Mouse (Mus musculus) liver, embryonic 16.5 days (tissue): ENCODE measurements around the gene Fam217b. TPM values are rescaled to one million over a fixed set of nuclear protein-coding genes. Genes with fewer than 3 reads are reported as not detected.
A peak's percentile ranks its signal among the peaks of the same experiment; 100 is the strongest.

ENCODE experiments used
- ATAC-seq: fragments of 200-750 bp; cut with Nextera tagmentation; 2 replicates; pipeline ENCODE4 v1.8.0; 2017; ENCODE audit warnings: low read depth, mild to moderate bottlenecking, moderate number of reproducible peaks, moderate library complexity
- H3K27ac ChIP-seq: fragments of 300-500 bp; sonication (generic); 2 replicates; pipeline ENCODE4 v1.5.1; 2014; ENCODE audit warnings: mild to moderate bottlenecking, low read length
- H3K27me3 ChIP-seq: fragments of 300-500 bp; sonication (generic); 2 replicates; pipeline ENCODE4 v1.6.1; 2014; ENCODE audit warnings: low read depth, low read length, mixed read lengths; ENCODE audit not compliant: control insufficient read depth, insufficient read depth
- H3K36me3 ChIP-seq: fragments of 300-500 bp; sonication (generic); 2 replicates; pipeline ENCODE4 v1.6.1; 2014; ENCODE audit warnings: mild to moderate bottlenecking; ENCODE audit not compliant: control insufficient read depth, insufficient read depth
- H3K4me1 ChIP-seq: fragments of 300-500 bp; sonication (generic); 2 replicates; pipeline ENCODE4 v1.6.1; 2014; ENCODE audit warnings: low read depth, low read length, mixed read lengths; ENCODE audit not compliant: control insufficient read depth
- H3K4me2 ChIP-seq: fragments of 300-500 bp; sonication (generic); 2 replicates; pipeline ENCODE4 v1.6.1; 2014; ENCODE audit warnings: low read depth, low read length, mixed read lengths
- H3K4me3 ChIP-seq: fragments of 300-500 bp; sonication (generic); 2 replicates; pipeline ENCODE4 v1.5.1; 2014; ENCODE audit warnings: low read depth, mild to moderate bottlenecking, low read length
- H3K9ac ChIP-seq: fragments of 300-500 bp; sonication (generic); 2 replicates; pipeline ENCODE4 v1.6.1; 2014; ENCODE audit warnings: low read depth, low read length
- H3K9me3 ChIP-seq: fragments of 300-500 bp; sonication (generic); replicated peaks from 2 replicates; pipeline ENCODE4 v1.6.1; 2016; ENCODE audit warnings: low read length; ENCODE audit not compliant: control insufficient read depth
- WGBS: fragments of 180-500 bp; shearing (Covaris S2); extraction: QIAGEN DNeasy Blood & Tissue Kit; methylation state at CpG from one replicate; pipeline ENCODE4 v1.1.7; 2014; ENCODE audit not compliant: insufficient replicate concordance; 5-methylcytosine and 5-hydroxymethylcytosine counted together
- polyA plus RNA-seq: library from polyadenylated mRNA; unstranded; fragments of >200 nt; fragmentation: Nextera tagmentation; extraction: Ambion mirVana; gene quantifications from 2 replicates; pipeline ENCODE4 v1.2.1, GENCODE M21; 2015

The Fam217b gene
- polyA plus RNA-seq, 1 experiment from 2014 or later, result 0.89 TPM

GRCm38 (mm10) chr2:178416427-178416826, 2.1 kb downstream of the Fam217b start:
- 20% methylated on average over 13 of the region's 13 CpGs for WGBS
- Histone ChIP-seq H3K27ac (no peak overlapping the region), H3K4me2 (peak overlapping the region; percentile 24)

GRCm38 (mm10) chr2:178416970-178417369, 2.6 kb downstream of the Fam217b start:
- H3K27ac ChIP-seq, result no peak overlapping the region
- no peak overlapping the region for H3K9ac ChIP-seq
- H3K27me3 ChIP-seq, result peaks cover 27% of the 10 kb centered on the region
- WGBS, result 25% methylated on average over 4 of the region's 4 CpGs
- no peaks in the 10 kb centered on the region; the same call in 1 of the 2 replicates for H3K4me1 ChIP-seq
- no peaks in the 10 kb centered on the region for H3K36me3 ChIP-seq
- peak; percentile 37; the same call in 1 of the 2 replicates for ATAC-seq
- no peak overlapping the region for H3K4me2 ChIP-seq
- no peak overlapping the region for H3K4me3 ChIP-seq
- H3K9me3 ChIP-seq, result no peaks in the 10 kb centered on the region

More at GRCm38 (mm10) chr2:178416427-178416826, 2.1 kb downstream of the Fam217b start:
- Histone ChIP-seq H3K27me3 (peaks cover 27% of the 10 kb centered on the region), H3K9ac (no peak overlapping the region), H3K4me3 (no peak overlapping the region), H3K36me3 (no peaks in the 10 kb centered on the region), H3K4me1 (no peaks in the 10 kb centered on the region; the same call in 1 of the 2 replicates), H3K9me3 (no peaks in the 10 kb centered on the region)
- ATAC-seq, result peak; percentile 35; the same call in 1 of the 2 replicates

GRCm38 (mm10) chr2:178420576-178420975, 6.3 kb downstream of the Fam217b start:
- WGBS, result 54% methylated on average over 9 of the region's 9 CpGs
- no peaks in the 10 kb centered on the region for H3K27me3 ChIP-seq
- no peaks in the 10 kb centered on the region for H3K36me3 ChIP-seq
- no peaks in the 10 kb centered on the region for H3K9me3 ChIP-seq
- no peak overlapping the region for H3K27ac ChIP-seq
- no peak overlapping the region for H3K4me3 ChIP-seq
- no peak overlapping the region for H3K4me2 ChIP-seq
- H3K9ac ChIP-seq, result no peak overlapping the region
- ATAC-seq, result no peak
- H3K4me1 ChIP-seq, result no peaks in the 10 kb centered on the region; the same call in 1 of the 2 replicates

GRCm38 (mm10) chr2:178421603-178422002, 7.3 kb downstream of the Fam217b start:
- Histone ChIP-seq H3K4me1 (no peaks in the 10 kb centered on the region), H3K27me3 (no peaks in the 10 kb centered on the region), H3K9me3 (no peaks in the 10 kb centered on the region), H3K4me2 (no peak overlapping the region), H3K36me3 (no peaks in the 10 kb centered on the region), H3K9ac (no peak overlapping the region), H3K27ac (no peak overlapping the region), H3K4me3 (no peak overlapping the region)
- 53% methylated on average over 6 of the region's 6 CpGs for WGBS
- no peak for ATAC-seq

- no peak overlapping the region for H3K9ac ChIP-seq
- no peaks in the 10 kb centered on the region for H3K27me3 ChIP-seq
- no peak overlapping the region for H3K4me3 ChIP-seq
- no peaks in the 10 kb centered on the region for H3K36me3 ChIP-seq
- no peaks in the 10 kb centered on the region for H3K4me1 ChIP-seq
- no peak overlapping the region for H3K4me2 ChIP-seq
- H3K27ac ChIP-seq, result no peak overlapping the region
- H3K9me3 ChIP-seq, result no peaks in the 10 kb centered on the region
- ATAC-seq, result no peak
- WGBS, result 38% methylated on average over 2 of the region's 3 CpGs
These were observed 7.9 kb downstream of the Fam217b start for GRCm38 (mm10) chr2:178422186-178422585.

- Histone ChIP-seq H3K4me1 (no peaks in the 10 kb centered on the region), H3K36me3 (no peaks in the 10 kb centered on the region), H3K4me2 (no peak overlapping the region), H3K27me3 (no peaks in the 10 kb centered on the region), H3K4me3 (no peak overlapping the region), H3K27ac (no peak overlapping the region), H3K9ac (no peak overlapping the region), H3K9me3 (no peaks in the 10 kb centered on the region)
- 53% methylated on average over 5 of the region's 5 CpGs for WGBS
- no peak for ATAC-seq
These were observed 8.9 kb downstream of the Fam217b start for GRCm38 (mm10) chr2:178423223-178423622.

- Histone ChIP-seq H3K4me1 (no peaks in the 10 kb centered on the region), H3K27me3 (no peaks in the 10 kb centered on the region), H3K4me3 (no peak overlapping the region), H3K4me2 (no peak overlapping the region), H3K9me3 (no peaks in the 10 kb centered on the region), H3K27ac (no peak overlapping the region), H3K36me3 (no peaks in the 10 kb centered on the region), H3K9ac (no peak overlapping the region)
- no peak for ATAC-seq
- WGBS, result 25% methylated on average over 4 of the region's 4 CpGs
These were observed 11.9 kb downstream of the Fam217b start for GRCm38 (mm10) chr2:178426229-178426628.

GRCm38 (mm10) chr2:178427181-178427580, 12.9 kb downstream of the Fam217b start:
- ATAC-seq, result no peak
- Histone ChIP-seq H3K4me2 (no peak overlapping the region), H3K9me3 (no peaks in the 10 kb centered on the region), H3K27ac (no peak overlapping the region), H3K36me3 (no peaks in the 10 kb centered on the region), H3K4me3 (no peak overlapping the region), H3K27me3 (no peaks in the 10 kb centered on the region), H3K4me1 (no peaks in the 10 kb centered on the region), H3K9ac (no peak overlapping the region)
- 63% methylated on average over 5 of the region's 5 CpGs for WGBS

GRCm38 (mm10) chr2:178428183-178428582, 13.9 kb downstream of the Fam217b start:
- H3K9me3 ChIP-seq, result no peaks in the 10 kb centered on the region
- H3K4me2 ChIP-seq, result no peak overlapping the region
- H3K36me3 ChIP-seq, result no peaks in the 10 kb centered on the region
- H3K4me1 ChIP-seq, result no peaks in the 10 kb centered on the region
- 57% methylated on average over 9 of the region's 9 CpGs for WGBS
- no peaks in the 10 kb centered on the region for H3K27me3 ChIP-seq
- no peak overlapping the region for H3K9ac ChIP-seq
- H3K4me3 ChIP-seq, result no peak overlapping the region
- H3K27ac ChIP-seq, result no peak overlapping the region
- ATAC-seq, result no peak
